Mouse (Mus musculus) cerebellum, postnatal 10 days (tissue): ENCODE results near the gene Hnrnpll.

Source experiments
- DNase-seq, 2 experiments: peaks; one replicate each; pipeline ENCODE4 v3.0.0; 2021; ENCODE audit warnings: mixed read lengths in 2 of 2

Gene Hnrnpll

DNA sequence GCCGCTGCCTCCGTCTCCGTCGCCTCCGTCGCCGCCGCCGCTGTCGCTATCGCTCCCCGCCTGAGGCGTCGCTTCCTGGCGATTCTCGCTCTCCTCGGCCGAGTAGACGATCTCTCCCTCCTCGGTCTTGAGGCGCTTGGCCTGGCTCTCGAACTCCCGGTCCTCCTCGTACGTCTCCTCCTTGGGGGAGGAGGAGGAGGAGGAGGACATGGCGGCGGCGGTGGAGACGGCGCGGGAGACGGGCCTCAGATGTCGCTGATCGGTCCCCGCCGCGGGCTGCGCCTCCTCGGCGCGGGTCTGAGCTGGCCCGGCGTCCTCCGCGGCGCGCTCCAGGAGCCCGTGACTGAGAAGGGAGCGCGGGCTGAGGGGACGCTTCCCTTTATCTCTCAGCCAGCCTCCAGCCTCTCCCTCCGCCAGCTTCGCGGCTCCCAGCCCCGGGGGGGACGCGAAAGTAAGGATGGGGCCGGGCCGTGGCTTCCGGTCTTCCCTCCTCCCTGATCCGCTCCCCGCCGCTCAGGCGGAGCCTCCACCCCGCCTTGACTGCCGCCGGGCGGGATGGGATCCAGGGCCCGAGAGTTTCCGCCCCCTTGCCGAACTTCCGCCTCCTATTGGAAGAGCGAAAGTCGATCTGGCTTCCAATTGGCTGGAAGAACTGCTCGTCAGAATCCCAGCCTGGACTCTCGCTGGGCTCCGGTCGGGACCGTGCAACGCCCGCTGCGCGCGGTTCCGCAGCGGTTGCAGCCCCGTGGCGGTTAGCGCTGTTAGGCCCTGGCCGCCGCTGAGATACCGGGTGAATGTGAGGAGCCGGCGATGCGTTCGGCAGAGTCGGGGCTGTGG is at the start of gene Hnrnpll:
Hnrnpll (minus strand) TSS at position 552 of the 837 bp plus-strand sequence.
- DNase-seq = peak; percentile 97 to 98

DNA sequence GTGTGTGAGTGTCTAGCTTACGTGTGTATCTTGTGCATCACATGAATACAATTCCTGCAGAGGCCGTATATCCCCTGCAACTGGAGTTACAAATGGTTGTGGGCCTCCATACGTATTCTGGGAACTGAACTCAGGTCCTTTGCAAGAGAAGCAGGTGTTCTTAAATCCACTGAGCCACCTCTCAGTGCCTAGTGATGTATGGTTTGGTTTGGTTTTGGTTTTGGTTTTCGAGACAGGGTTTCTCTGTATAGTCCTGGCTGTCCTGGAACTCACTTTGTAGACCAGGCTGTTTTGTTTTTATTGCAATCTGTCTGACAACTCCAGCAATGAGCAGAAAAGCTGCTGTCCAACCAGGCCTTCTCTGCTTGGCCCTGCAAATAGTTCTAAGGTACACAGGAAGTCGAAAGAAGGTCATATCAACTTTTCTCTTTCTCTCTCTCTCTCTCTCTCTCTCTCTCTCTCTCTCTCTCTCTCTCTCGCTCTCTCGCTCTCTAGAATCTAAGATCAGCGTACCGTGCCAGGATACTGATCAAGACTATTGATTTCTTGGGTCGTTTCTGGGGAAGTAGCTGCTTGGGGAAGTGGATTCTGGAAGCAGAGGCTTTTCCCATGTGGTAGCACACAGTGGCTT is 43.3 kb upstream of the Hnrnpll start:
- no peak for DNase-seq

DNA sequence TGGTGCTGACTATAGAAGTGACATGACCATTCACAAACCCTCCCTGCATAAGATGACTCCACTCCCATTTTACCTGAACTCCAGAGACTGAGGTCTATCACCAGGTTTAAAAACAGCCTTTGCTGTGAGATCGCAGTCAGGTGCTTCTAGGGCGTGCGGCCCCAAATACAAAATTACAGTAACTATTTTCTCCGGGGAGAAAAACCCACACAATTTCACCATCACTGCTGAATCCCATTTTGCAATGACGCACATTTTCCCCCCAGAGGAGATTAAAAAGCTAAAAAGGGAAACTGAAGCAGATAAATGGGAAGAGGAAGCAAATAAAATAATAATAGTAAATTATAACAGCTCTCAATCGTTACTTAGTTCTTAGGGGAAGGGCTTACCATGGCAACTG is 37.7 kb upstream of the Hnrnpll start:
- no peak for DNase-seq

DNA sequence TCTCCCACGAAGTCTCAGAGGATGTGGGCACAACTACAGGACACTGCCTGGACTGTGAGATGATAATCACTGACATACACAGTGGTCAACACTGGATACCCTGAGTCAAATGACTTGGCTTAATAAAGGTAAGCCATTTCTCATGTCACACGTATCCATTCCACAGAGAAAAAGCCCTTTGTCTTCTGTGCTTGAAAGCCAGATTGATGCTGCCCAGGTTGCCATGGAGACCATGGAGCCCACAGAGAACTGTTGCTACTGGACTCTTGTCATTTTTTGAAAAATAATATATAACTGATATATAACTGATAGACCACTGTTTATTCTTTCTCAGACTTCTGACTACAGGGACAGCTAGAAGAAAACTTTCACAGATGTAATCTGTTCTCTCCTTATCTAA is 35.1 kb upstream of the Hnrnpll start:
- DNase-seq = peak; percentile 20 to 36

DNA sequence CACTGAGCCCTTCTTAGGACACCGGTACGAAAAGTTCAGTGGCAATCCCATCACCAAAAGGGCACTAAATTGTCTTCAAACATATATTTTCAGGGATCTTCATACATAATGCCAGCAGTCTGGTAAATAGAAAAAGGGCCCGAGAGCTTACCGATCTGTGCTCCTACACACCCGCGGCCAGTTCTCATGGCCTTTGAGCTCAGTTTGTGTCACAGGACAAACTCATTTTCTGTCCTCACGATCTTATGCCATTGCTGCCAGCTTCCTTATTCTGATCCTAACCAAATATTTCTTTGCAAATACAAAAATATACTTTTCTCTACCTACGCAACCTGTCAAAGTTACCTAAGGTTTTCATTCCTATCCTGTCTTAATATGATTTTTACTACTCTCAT is 34.6 kb upstream of the Hnrnpll start:
- DNase-seq = no peak

DNA sequence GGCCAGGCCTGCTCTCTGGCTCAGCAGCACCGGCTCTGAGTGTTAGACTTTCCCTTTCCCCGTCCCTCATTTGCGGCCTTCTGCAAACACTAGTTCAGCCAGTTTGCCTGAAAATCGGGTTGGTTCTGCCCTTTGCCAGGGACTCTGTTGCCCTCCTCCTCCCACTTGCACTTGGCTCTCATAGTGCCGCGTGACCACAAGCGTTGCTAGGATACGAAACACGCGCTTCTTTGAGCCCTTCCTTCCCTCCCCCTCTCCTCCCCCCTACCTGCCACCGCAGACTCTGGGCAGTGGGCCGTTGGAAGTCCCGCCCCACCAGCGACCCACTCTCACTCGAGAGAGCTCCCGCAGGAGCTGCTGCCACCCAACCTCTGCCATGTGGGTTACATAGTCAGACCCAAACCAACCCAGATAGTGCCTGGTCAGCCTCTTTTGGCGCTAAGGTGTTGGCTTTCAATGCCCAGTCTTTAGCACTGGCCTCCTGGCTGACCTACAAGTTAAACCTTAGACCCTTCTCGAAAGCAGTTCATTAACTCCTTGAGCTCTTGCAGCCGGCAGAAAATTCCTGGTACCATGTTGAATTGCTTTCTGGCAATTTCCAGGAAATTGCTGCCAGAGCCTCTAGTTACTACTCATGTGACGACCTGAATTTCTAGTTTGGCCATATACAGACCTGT is 34.0 kb upstream of the Hnrnpll start:
- DNase-seq = peak; percentile 73 to 78

DNA sequence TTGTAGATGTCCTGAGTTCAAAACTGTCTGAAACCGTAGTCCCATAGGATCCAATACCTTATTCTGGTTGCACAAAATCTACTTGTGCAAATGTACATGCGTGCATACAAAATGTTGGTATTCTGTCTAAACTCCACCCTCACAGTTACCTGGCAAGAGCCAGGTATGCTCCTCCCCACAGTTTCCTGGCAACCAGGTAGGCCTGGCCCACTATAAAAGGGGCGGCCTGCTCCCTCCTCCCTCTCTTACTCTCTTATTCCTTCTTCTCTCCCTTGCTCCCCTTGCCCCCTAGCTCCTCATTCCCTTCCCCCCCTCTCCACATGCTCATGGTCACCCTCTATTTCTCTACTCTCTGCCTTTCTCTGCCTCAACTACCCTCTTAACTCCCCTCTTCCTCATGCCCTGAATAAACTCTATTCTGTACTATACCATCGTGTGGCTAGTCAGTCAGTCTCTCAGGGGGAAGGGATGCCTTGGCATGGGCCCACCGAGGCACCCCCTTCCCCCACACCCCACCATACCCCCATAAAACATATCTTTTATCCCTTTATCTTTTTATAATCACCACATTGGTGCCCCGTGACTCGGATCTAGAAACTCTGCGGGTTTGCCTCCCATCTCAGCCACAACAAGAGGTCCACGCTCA is 33.2 kb upstream of the Hnrnpll start:
- no peak for DNase-seq

DNA sequence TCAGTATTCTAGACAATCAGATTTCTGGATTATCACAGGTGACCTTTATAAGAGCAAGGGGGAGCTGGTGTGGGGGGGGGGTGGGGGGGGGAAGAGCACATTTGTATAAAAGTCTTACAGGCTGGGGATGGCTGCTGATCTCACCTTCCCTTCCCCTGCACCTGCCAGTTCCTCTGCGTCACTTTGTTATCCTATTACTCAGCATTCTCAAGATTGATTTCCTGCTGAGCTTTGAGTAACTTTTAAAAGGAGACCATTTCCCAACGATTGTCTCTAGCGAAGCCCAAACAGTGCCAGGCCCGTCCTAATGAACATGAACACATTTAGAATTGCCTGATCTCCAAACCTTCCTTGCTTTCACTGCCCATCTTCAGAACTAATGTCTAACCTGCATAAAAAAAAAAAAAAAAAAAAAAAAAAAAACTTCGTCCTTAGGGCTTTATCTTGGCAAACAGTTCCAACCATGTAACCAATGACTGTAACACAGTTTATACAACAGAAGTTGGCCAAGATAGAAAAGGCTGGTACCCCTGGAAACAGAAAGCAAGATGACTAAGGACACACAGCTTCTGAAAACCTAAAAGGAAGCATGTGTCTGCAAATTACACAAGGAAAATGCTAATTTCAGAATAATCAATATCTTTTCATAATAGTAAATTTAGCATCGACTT is 29.9 kb upstream of the Hnrnpll start:
- no peak for DNase-seq

DNA sequence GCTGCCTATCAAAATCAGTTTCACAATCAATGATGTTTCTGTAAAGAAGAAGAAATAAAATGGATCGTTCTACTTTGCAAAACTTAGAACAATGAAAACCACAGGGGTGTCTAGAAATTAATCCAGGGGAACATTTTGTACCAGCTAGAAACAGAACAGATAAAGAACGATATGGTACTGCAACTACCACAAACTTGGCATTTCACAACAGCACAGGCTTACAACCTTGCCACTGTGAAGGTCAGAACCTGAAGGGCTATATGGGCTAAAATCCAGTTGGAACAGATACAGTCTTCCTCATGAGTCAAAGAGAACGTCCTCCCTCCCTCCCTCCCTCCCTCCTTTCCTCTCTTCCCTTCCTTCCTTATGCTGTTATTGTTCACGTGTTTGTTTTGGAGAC is 28.4 kb upstream of the Hnrnpll start:
- DNase-seq = no peak

DNA sequence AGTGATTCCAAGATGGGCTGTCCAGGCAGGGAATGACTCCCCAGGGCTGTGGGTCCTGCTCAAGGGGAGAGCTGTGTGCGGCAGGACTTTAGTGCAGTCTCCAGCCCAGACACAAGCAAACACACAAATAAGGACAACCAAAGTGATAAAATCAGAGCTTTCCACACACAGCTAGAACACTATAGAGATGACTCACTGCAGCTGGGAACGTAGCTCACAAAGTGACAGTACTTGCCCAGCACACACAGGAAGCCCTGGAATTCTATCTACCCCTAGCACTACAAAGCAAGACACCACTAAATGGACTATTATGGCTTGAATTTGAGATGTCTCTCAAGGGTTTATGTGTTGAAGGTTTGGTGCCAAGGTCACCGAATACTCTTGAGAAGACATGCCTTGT is 26.0 kb upstream of the Hnrnpll start:
- DNase-seq = no peak

DNA sequence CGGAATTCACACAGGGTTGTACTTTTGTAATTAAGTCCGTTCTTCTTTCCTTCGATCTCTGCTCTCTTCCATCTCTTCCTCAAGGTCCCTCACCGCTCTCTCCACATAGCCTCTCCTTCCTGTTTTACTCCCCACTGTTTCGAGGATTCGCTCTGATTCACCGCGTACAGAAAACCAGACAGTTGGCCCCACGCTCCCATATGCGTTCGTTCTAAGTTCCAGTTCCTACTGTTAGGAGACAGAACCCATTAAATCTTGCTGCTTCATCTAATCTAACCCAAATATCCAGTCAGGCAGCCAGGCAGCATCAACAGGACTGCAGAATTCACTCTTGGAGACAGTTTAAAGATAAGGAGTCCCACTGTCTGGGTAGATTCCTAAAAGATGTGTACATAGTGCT is 24.5 kb upstream of the Hnrnpll start:
- no peak for DNase-seq

DNA sequence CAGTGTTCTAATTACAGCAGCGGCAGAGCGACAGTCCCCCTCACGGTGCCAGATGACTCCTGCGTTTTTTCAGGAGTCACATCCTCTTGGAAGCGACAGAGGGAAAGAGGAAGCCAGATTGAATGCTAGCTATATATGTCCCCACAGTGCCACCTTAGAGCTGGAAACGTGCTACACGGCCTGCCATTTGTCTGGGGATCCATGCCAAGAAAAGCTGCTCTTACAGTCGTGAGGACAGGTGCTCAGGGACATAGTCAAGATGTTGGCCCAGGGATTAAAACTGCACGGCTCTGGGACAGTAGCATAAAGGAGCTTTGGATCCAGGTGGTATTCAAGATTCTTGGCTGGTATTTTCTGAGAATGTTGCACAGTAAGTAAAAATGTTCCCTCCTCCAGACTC is 22.3 kb upstream of the Hnrnpll start:
- peak; percentile 31 to 36 for DNase-seq

DNA sequence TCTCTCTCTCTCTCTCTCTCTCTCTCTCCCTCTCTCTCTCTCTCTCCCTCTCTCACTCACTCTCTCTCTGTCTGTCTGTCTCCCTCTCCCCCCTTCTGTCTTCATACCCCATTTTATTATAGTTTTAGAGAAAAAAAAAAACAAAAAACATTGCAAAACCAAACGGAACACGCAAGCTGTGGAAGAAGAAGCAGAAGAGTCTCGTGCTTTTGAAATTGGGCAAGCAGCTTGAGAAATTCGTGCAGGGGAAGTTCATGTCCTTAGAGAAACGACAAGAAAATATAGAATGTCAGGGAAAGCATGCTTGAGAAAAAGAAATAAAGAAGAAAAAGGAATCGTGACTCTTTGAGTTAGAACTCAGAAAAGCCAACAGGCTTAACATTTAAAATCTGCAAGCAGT is 21.1 kb upstream of the Hnrnpll start:
- no peak for DNase-seq

DNA sequence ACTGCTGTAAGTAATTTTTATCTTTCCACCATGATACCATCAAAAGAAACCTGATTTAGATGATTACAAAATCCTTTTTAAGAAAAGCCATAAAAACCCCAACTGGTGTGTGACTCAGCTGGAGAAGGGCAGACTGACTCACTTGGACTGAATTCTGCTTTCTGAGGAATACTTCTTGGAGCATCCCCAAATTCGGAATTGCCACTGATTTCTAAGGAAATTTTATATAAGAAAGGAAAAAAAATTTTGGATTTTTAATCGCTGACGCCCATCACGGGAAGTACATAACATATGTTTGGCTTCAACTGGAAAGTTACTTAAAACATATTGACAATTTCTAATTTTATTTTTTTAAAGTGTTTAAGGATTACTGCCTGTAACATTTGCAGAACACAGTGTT is 16.6 kb upstream of the Hnrnpll start:
- no peak for DNase-seq

DNA sequence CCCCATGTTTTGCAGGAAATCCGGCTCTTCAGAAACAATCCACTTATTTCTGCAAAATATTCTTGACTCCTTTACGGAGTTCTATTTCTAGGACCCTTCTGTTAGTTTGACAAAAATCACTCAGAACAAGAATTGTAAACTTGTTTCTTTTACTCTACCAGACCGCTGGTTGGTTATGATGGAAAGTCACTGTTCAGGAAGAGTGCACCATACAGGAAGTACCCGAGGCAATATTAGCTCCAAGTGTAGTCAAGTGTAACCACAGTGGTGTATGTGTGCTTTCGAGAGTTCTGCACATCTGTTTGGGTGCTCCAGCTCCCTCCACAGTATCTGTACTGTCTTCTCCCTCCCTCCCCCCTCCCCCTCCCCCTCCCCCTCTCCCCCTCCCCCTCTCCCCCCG is 5.1 kb upstream of the Hnrnpll start:
- DNase-seq = no peak

DNA sequence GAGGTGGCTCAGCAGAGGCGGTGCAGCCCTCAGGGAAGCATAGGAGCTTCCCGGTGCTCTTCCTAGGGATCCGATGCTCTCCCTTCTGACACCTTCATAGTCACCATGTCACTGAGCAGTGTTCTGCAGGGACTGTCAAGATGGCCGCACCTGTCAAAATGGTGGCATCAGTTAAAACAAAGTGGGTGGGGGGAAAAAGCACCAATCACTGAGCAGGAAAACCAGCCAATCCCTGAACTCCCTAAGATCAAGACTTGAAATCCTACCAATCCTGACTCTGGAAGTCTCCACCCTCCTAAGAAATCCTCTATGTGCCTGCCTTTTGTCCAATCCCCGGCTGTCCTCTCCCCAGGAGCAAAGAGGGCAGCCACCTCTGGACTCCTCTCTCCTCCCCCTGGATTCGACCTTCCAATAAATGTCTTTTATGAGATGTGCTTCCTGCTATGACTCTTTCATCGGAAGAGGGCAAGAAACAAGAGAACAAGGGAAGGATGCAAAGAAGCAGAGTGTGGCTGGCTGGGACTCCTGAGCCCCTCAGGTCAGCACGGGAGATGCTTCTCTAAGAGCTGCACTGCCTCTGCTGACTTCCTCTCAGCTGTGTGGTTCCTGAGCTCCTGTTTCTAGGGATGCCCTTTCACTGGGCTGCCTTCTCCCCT is 1.8 kb upstream of the Hnrnpll start:
- peak in 1 of 2 experiments; percentile 21 for DNase-seq

DNA sequence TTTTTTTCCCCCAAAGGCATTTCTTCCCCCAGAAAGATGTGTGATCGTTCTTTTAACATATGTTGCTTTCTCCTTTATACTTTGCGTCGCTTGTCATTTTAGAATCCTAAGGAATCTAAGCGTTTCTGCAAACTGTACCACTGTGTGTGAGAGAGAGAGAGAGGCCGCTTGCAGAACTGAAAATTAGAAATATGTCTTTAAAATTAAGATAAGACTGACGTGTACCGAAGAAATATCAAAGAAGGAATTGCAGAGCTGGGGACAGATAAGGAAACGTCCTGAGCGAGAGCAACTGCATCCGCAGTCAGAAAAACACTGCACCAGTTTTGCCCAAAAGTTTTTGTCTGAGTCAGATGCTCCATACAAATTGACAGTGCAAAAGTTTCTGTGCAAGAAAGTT is 1.3 kb upstream of the Hnrnpll start:
- DNase-seq = no peak

DNA sequence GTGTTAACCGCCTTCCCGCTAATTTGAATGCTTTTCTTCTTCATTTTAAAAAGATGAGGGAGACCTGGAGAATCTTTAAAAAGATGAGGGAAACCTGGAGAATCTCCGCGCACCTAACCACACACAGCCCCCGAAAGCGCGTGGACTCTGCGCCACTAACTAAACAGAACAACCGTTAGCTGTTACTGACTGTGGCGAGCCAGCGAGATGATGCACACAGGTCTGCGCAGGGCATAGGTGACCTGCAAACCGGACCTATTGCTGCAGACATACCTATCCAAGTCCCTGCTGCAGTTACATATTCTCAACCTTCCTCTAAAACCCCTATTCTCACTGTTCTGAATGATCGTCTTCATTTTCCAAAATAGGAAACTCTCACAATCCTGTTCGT is 481 bp upstream of the Hnrnpll start:
- DNase-seq = peak in 1 of 2 experiments; percentile 61

DNA sequence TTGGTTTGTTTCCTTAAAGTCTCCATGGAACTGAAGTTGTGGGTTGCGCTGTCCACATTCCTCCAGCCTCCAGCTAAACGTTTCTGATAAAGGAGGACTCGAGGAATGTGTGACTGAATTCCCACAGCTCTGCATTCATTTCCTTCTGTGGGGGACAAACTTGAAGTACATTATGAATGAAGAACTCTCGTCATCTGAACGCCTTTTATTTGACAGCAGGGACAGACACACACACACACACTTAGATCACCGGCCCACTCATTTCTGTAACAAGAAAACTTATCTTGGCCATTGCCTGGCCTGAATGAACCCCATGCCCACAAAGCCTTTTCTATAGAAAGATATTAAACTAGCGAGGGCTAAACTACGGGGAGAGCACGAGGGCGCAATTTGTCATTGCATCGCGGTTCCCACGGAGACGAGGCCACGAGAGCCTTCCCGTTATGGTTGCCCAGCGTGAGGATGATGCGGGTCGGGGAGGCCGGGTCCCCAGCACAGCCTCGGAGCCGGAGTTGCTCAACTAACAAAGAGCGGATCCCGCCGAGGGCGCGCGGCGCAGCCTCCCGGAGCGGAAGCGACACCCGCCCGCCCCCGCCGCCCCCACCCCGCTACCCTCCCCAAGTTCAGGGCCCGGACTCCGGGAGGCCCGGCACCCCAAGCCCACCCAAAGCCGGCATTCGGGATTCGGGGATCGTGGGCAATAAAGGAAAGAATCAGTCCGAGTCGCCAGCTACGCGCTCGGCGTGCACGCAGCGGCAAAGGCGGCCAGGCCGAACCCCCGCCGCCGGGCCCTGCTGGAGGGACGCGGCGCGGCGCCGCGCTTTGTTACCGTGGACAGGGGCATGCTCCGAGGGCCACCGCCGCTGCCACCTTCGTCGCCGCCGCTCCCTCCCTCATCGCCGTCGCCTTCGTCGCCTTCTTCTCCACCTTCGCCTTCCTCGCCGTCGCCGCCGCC is 1.0 kb downstream of the Hnrnpll start:
- DNase-seq = peak; percentile 64

DNA sequence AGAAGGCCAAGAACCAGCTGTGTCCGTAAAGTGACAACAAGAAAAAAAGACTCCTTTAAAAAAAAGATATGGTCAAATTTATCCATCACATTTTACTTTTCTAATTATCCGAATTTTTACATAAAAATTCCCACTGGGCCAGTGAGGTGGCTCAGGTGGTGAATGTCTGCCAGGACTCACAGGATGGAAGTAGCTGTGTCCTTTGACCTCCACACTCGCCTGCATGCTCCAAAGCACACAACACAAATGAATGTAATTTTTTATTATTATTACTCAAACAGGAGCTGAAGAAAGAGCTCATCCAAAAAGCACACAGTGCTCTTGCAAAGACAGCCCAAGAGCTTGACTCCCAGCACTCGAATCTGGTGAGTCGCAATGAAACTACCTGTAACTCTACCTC is 2.0 kb downstream of the Hnrnpll start:
- DNase-seq = peak in 1 of 2 experiments; percentile 11

DNA sequence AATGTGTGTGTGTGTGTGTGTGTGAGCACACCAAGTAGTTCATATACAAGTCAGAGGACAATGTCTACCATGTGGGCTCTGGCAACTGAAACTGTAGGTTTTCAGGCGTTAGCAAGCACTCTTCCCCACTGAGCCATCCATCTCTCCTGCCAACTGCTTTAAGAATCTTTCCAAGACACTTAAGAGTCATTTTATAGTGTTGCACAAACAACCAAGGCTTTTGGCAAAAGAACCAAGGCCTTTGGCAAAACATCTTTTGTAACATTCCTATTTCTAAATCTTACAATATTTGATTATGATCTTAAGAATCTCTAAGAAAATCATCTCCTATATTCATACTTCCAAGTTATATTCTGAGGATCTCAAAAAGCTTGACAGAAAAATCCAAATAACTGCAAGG is 2.4 kb downstream of the Hnrnpll start:
- DNase-seq = peak; percentile 21 to 22
